Mouse (Mus musculus): ENCODE results near the gene E130114P18Rik.

DNA sequence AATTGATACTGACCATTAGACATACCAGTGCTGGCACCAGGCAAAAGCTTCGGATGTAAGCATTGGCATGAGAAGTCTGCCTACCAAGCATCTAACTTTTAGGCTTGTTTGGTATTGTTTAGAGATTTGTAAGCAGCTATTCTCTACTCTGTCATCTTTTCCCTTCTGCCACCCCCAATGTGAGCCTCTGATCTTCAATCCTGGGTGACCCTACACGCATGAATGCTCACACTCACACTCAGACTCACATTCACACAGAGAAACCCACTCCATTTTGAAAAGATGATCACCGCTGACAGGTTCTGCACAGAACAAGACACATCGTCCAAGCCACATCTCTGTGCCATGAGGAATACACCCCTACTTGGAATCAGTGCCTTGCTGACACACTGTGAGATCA lies 84.8 kb downstream of the E130114P18Rik start:
- no peak for TF ChIP-seq POLR2A (IDR thresholded peaks at IDR 0.05; ENCODE audit: extremely low read depth, insufficient read depth, low read length)
- TF ChIP-seq CTCF (IDR thresholded peaks at IDR 0.05; ENCODE audit: low read depth, low read length) = no peak
